Mouse (Mus musculus): Measurements from ENCODE around the gene RPS10-NUDT3. TPM values are rescaled to one million over a fixed set of nuclear protein-coding genes. Genes with fewer than 3 reads are reported as not detected.
A peak's percentile ranks its signal among the peaks of the same experiment; 100 is the strongest.

RPS10-NUDT3 gene
- polyA plus RNA-seq, 1 experiment, result not detected

GRCm38 (mm10) chr17:27565163-27565941 is 69.7 kb downstream of the RPS10-NUDT3 start, which contains the start of gene AI413582:
AI413582 (minus strand) TSS chr17:27565756.
- TF ChIP-seq CTCF (IDR thresholded peaks at IDR 0.05; ENCODE audit: borderline replicate concordance, extremely low read depth, insufficient read depth, insufficient read length), result peak; percentile 86
- no peak; the same call in 1 of the 2 replicates for TF ChIP-seq POLR2A (IDR thresholded peaks at IDR 0.05; ENCODE audit: borderline replicate concordance, extremely low read depth, insufficient read depth, insufficient read length, poor library complexity, severe bottlenecking)

GRCm38 (mm10) chr17:27564391-27565162 is 70.4 kb downstream of the RPS10-NUDT3 start:
- no peak for DNase-seq (ENCODE audit: low read depth)

More at GRCm38 (mm10) chr17:27565163-27565941, 69.7 kb downstream of the RPS10-NUDT3 start, which contains the start of gene AI413582:
- peak; percentile 96 for DNase-seq (ENCODE audit: low read depth)

GRCm38 (mm10) chr17:27563771-27564244 is 71.2 kb downstream of the RPS10-NUDT3 start:
- no peak for DNase-seq (ENCODE audit: low read depth)
- TF ChIP-seq CTCF (IDR thresholded peaks at IDR 0.05; ENCODE audit: borderline replicate concordance, extremely low read depth, insufficient read depth, insufficient read length) (no peak), POLR2A (IDR thresholded peaks at IDR 0.05; ENCODE audit: borderline replicate concordance, extremely low read depth, insufficient read depth, insufficient read length, poor library complexity, severe bottlenecking) (no peak)

More at GRCm38 (mm10) chr17:27564391-27565162, 70.4 kb downstream of the RPS10-NUDT3 start:
- TF ChIP-seq POLR2A (IDR thresholded peaks at IDR 0.05; ENCODE audit: borderline replicate concordance, extremely low read depth, insufficient read depth, insufficient read length, poor library complexity, severe bottlenecking) (no peak), CTCF (IDR thresholded peaks at IDR 0.05; ENCODE audit: borderline replicate concordance, extremely low read depth, insufficient read depth, insufficient read length) (0 out of 2 replicates have a peak, but pooled peaks have one; percentile 18)

- peak; percentile 31 for DNase-seq (ENCODE audit: low read depth)
- TF ChIP-seq POLR2A (IDR thresholded peaks at IDR 0.05; ENCODE audit: borderline replicate concordance, extremely low read depth, insufficient read depth, insufficient read length, poor library complexity, severe bottlenecking), result no peak
- TF ChIP-seq CTCF (IDR thresholded peaks at IDR 0.05; ENCODE audit: borderline replicate concordance, extremely low read depth, insufficient read depth, insufficient read length), result no peak
These were observed 73.1 kb downstream of the RPS10-NUDT3 start for GRCm38 (mm10) chr17:27561809-27562526.

GRCm38 (mm10) chr17:27560926-27561480 is 74.0 kb downstream of the RPS10-NUDT3 start:
- no peak for DNase-seq (ENCODE audit: low read depth)
- no peak for TF ChIP-seq POLR2A (IDR thresholded peaks at IDR 0.05; ENCODE audit: borderline replicate concordance, extremely low read depth, insufficient read depth, insufficient read length, poor library complexity, severe bottlenecking)
- no peak for TF ChIP-seq CTCF (IDR thresholded peaks at IDR 0.05; ENCODE audit: borderline replicate concordance, extremely low read depth, insufficient read depth, insufficient read length)

GRCm38 (mm10) chr17:27559596-27559995 is 75.4 kb downstream of the RPS10-NUDT3 start:
- DNase-seq (ENCODE audit: low read depth), result no peak
- no peak for TF ChIP-seq POLR2A (IDR thresholded peaks at IDR 0.05; ENCODE audit: borderline replicate concordance, extremely low read depth, insufficient read depth, insufficient read length, poor library complexity, severe bottlenecking)
- TF ChIP-seq CTCF (IDR thresholded peaks at IDR 0.05; ENCODE audit: borderline replicate concordance, extremely low read depth, insufficient read depth, insufficient read length), result no peak

- DNase-seq (ENCODE audit: low read depth), result no peak
- TF ChIP-seq POLR2A (IDR thresholded peaks at IDR 0.05; ENCODE audit: borderline replicate concordance, extremely low read depth, insufficient read depth, insufficient read length, poor library complexity, severe bottlenecking), result no peak
- TF ChIP-seq CTCF (IDR thresholded peaks at IDR 0.05; ENCODE audit: borderline replicate concordance, extremely low read depth, insufficient read depth, insufficient read length), result no peak
These were observed 76.2 kb downstream of the RPS10-NUDT3 start for GRCm38 (mm10) chr17:27558845-27559244.

GRCm38 (mm10) chr17:27557927-27558661 is 76.9 kb downstream of the RPS10-NUDT3 start:
- peak; percentile 84 for DNase-seq (ENCODE audit: low read depth)
- no peak for TF ChIP-seq CTCF (IDR thresholded peaks at IDR 0.05; ENCODE audit: borderline replicate concordance, extremely low read depth, insufficient read depth, insufficient read length)
- TF ChIP-seq POLR2A (IDR thresholded peaks at IDR 0.05; ENCODE audit: borderline replicate concordance, extremely low read depth, insufficient read depth, insufficient read length, poor library complexity, severe bottlenecking), result no peak

GRCm38 (mm10) chr17:27557181-27557926 is 77.7 kb downstream of the RPS10-NUDT3 start:
- TF ChIP-seq POLR2A (IDR thresholded peaks at IDR 0.05; ENCODE audit: borderline replicate concordance, extremely low read depth, insufficient read depth, insufficient read length, poor library complexity, severe bottlenecking), result 0 out of 2 replicates have a peak, but pooled peaks have one; percentile 11
- peak; percentile 19; the same call in 1 of the 2 replicates for TF ChIP-seq CTCF (IDR thresholded peaks at IDR 0.05; ENCODE audit: borderline replicate concordance, extremely low read depth, insufficient read depth, insufficient read length)
- peak; percentile 70 for DNase-seq (ENCODE audit: low read depth)
